Mouse (Mus musculus) R1 (cell line): ENCODE results near the gene Ralgds.

Experiments used
- DNase-seq: peaks from one replicate; pipeline ENCODE4 v3.0.0-alpha.2; 2018; ENCODE audit warnings: low read depth, low spot score

The Ralgds gene

DNA sequence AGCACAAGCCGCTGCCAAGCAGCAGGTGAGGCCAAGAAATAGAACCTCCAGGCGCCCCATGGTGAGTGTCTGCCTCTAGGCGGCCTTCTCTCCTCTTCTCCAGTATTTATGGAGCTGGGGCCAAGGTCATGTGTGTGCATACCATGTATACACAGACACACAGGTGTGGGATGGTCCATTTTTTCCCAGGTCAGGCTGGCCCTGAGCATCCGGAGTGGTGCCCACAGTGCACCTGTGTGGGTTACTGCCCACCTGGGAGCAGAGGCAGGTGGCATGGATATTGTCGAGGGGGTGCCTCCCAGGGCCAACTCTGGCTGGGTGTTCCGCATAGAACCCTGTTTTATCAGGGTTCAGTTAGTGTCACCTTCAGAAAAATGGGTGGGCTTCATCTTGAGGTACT lies 50.4 kb downstream of the Ralgds start, which contains the start of gene Cel:
Gene Cel (minus strand): TSS at position 101 of the 400 bp plus-strand sequence.
- no peak for DNase-seq

GRCm38 (mm10) chr2:28563830-28564229 lies 50.9 kb downstream of the Ralgds start:
- no peak for DNase-seq

GRCm38 (mm10) chr2:28564380-28564779 lies 51.5 kb downstream of the Ralgds start:
- DNase-seq = peak; percentile 5

GRCm38 (mm10) chr2:28566545-28566944 lies 53.6 kb downstream of the Ralgds start:
- no peak for DNase-seq

GRCm38 (mm10) chr2:28569903-28570302 lies 57.0 kb downstream of the Ralgds start:
- DNase-seq = no peak

- no peak for DNase-seq
Observed at GRCm38 (mm10) chr2:28575341-28575740, 62.4 kb downstream of the Ralgds start.

DNA sequence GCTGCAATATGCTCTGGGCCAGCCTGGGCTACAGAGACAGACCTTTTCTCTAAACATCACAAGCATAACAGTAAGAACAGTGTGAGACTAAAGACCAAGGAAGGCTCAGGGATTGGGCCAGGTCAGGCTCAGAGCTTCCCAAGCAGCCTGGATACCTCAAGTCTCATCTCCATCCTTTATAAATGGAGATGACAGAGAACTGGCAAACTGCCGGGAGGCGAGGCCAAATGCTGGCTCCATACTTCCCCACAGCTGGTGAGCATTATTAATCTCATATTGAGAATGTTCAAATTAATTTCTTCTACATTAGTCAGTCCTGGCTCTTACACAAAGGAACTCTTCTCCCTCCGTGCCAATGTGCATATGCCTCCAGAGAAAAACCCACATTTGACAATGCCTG lies 63.9 kb downstream of the Ralgds start:
- DNase-seq = no peak

DNA sequence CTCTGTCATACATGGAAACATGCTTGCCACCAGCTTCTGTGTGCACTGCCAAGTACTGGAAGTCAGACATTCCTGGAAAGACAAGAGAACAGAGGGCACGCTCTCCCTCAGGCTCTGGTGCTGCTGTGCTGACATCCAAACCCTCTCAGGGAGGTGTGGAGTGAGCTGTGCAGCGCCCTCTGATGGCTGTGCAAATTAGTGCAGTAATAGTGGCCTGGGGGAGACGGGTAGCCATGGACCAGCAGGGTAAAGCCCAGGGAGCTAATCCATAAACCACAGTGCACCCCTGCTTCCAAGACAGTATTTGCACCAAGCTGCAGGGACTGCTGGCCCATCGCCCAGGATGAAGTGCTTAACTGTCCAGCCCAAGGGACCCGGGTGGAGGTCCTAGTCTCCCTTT lies 65.1 kb downstream of the Ralgds start:
- DNase-seq = peak; percentile 60

GRCm38 (mm10) chr2:28582647-28583353 lies 69.9 kb downstream of the Ralgds start:
- DNase-seq = peak; percentile 97

DNA sequence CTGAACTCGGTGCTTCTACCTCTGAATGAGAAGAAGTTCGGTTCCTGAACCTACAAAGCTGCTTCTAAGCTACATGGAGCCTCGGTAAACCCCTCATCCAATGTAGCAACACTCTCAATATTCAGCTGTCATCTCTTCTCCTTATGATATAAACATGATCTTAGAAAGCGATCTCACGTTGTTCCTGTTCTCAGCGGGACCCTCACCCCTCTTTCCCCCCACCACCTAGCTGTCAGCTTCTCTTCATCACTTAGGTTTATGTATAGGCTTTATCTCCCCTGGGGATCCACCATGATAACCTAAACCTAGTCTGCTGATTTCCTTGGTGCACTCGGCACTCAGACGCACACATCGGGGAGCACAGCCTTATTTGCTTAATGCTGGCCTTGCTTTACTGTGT lies 70.7 kb downstream of the Ralgds start, which contains the start of gene Gtf3c5:
Gene Gtf3c5 (minus strand): TSS at position 101 of the 400 bp plus-strand sequence.
- DNase-seq = no peak

DNA sequence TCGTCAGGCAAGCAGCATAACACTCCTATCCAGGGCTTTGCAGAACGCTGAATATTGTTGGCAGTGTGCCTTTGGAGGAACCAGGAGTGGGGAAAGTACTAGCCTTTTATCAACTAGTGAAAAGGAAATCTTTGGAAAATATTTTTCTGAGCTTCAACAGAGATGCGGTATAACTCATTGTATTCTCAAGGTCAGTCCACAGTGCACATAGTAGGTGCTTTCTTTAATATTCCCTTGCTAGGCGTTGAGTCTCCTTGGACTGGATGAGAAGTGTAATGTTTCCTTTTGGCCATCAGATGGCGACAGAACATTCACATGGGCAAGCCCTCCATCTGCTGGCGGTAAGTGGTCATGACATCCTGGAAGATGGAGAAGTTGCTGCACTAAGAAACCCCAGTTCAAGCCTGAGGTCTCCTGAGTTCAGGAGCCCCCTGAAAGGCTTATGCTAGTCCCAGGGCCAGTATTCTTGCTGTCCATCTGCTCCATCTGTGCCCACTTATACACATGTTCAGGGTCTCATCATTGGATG lies 72.2 kb downstream of the Ralgds start:
- DNase-seq = peak; percentile 91

- DNase-seq = no peak
Observed at GRCm38 (mm10) chr2:28585730-28586129, 72.8 kb downstream of the Ralgds start.

GRCm38 (mm10) chr2:28588574-28588973 lies 75.6 kb downstream of the Ralgds start:
- DNase-seq = no peak

DNA sequence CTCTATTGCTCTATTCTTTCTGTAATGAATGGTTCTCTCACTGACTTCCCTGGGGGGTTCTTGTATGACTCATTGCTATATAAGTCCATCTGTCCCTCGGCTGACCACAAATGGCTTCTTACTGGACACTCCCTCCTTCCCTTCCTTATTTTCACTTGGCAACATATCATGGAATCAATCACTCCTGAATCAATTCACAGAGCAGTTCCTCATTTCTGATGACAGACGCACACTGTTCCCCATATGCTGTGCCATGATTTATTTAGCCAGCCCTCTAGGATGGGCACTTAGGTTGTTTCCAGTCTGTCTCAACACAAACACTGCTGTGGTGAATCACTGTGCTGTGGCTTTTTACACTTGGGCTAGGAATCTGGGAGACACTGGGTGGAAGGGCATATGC lies 78.6 kb downstream of the Ralgds start:
- DNase-seq = no peak

- peak; percentile 76 for DNase-seq
Observed at GRCm38 (mm10) chr2:28592809-28593208, 79.9 kb downstream of the Ralgds start.

- DNase-seq = no peak
Observed at GRCm38 (mm10) chr2:28596021-28596420, 83.1 kb downstream of the Ralgds start.

GRCm38 (mm10) chr2:28596998-28597397 lies 84.1 kb downstream of the Ralgds start:
- DNase-seq = peak; percentile 78

DNA sequence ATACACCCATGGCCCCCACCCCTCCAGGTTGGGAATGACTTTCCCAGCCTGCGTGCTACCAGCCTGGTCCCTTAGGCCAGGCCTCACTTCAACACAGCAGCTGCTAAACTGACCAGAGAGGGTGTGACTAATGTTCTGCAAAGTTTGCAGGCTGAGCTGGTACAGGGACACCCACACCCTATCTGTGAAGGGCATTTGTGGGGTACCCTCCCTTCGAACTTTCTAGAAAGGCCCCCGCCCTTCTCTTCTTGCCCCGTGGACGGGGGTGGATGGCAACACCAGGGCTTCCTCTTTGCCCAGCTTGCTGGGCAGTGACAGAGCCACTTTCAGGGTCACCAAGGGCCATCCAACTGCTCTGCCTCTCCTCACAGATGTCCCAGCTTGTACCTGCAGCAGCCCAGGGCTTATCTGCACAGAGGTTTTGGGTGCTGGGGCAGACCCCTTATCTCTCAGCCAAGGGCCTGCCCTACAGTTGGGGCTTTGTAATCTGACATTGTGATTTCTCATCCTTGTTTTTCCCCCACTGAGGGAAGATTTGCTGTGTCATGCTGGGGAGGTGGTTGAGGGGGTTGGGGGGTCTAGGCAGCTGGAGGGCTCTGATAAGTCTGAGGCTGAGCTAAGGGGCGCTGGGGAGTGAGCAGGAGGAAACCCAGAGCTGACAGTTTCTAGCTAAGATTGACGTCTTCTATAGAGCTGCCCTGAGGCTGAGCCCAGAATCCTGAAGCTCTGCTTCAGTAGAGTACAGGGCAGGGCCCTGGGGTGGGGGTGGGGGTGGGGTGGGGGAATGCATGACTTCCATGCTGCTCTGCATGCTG lies 85.0 kb downstream of the Ralgds start:
- no peak for DNase-seq

GRCm38 (mm10) chr2:28598692-28599568 lies 86.0 kb downstream of the Ralgds start:
- no peak for DNase-seq

GRCm38 (mm10) chr2:28599569-28599900 lies 86.6 kb downstream of the Ralgds start:
- no peak for DNase-seq

GRCm38 (mm10) chr2:28601720-28602590 lies 89.0 kb downstream of the Ralgds start:
- no peak for DNase-seq
